Mouse (Mus musculus) midbrain, postnatal 0 days (tissue): Measurements from ENCODE around the gene Ubxn6. TPM values are rescaled to one million over a fixed set of nuclear protein-coding genes. Genes with fewer than 3 reads are reported as not detected.

Source experiments
- ATAC-seq: fragments of 200-750 bp; cut with Nextera tagmentation; 2 replicates; pipeline ENCODE4 v1.8.0; 2017; ENCODE audit warnings: moderate number of reproducible peaks, mild to moderate bottlenecking, moderate TSS enrichment, moderate library complexity; ENCODE audit not compliant: low FRiP score
- DNase-seq: peaks from one replicate; pipeline ENCODE4 v3.0.0-alpha.2; 2015; ENCODE audit warnings: low spot score
- H3K27ac ChIP-seq: fragments of 300-500 bp; sonication (generic); 2 replicates; pipeline ENCODE4 v1.5.1; 2014; ENCODE audit warnings: low read depth, mild to moderate bottlenecking, low read length, mixed read lengths
- H3K27me3 ChIP-seq: fragments of 300-500 bp; sonication (generic); 2 replicates; pipeline ENCODE4 v1.6.1; 2014; ENCODE audit warnings: low read length, control low read depth, mixed read lengths; ENCODE audit not compliant: insufficient read depth
- H3K36me3 ChIP-seq: fragments of 300-500 bp; sonication (generic); 2 replicates; pipeline ENCODE4 v1.6.1; 2014; ENCODE audit warnings: low read length, control low read depth, mixed read lengths; ENCODE audit not compliant: insufficient read depth
- H3K4me1 ChIP-seq: fragments of 300-500 bp; sonication (generic); 2 replicates; pipeline ENCODE4 v1.6.1; 2014; ENCODE audit warnings: mild to moderate bottlenecking, control low read depth, antibody characterized with exemption, low read length, mixed read lengths; ENCODE audit not compliant: insufficient read depth
- H3K4me2 ChIP-seq: fragments of 300-500 bp; sonication (generic); 2 replicates; pipeline ENCODE4 v1.6.1; 2014; ENCODE audit warnings: low read depth, mild to moderate bottlenecking, low read length, mixed read lengths; ENCODE audit not compliant: poor library complexity, severe bottlenecking
- H3K4me3 ChIP-seq: fragments of 300-500 bp; sonication (generic); 2 replicates; pipeline ENCODE4 v1.5.1; 2014; ENCODE audit warnings: low read depth, mild to moderate bottlenecking, low read length, moderate library complexity
- H3K9ac ChIP-seq: fragments of 300-500 bp; sonication (generic); replicated peaks from 2 replicates; pipeline ENCODE4 v1.6.1; 2014; ENCODE audit warnings: mild to moderate bottlenecking, low read length, moderate library complexity, mixed read lengths; ENCODE audit not compliant: poor library complexity, severe bottlenecking
- H3K9me3 ChIP-seq: fragments of 300-500 bp; sonication (generic); 2 replicates; pipeline ENCODE4 v1.6.1; 2016; ENCODE audit warnings: low read length, control low read depth
- CTCF ChIP-seq: IDR thresholded peaks from 2 replicates; pipeline ENCODE4 v1.5.1; 2016; ENCODE audit warnings: antibody characterized with exemption, mild to moderate bottlenecking
- WGBS: fragments of 180-500 bp; shearing (Covaris S2); extraction: QIAGEN DNeasy Blood & Tissue Kit; methylation state at CpG from one replicate; pipeline ENCODE4 v1.1.7; 2014; 5-methylcytosine and 5-hydroxymethylcytosine counted together
- polyA plus RNA-seq: library from polyadenylated mRNA; unstranded; fragments of >200 nt; fragmentation: Nextera tagmentation; extraction: Ambion mirVana; gene quantifications from 2 replicates; pipeline ENCODE4 v1.2.1, GENCODE M21; 2015
- total RNA-seq: library from RNA; depleted of rRNA; stranded (reverse); fragments of >200 nt; gene quantifications from 2 replicates; pipeline ENCODE4 v1.2.3, GENCODE M21; 2014

Ubxn6 gene
- total and polyA plus RNA-seq, 2 experiments from 2014 or later: 76.9 to 84.8 TPM

DNA sequence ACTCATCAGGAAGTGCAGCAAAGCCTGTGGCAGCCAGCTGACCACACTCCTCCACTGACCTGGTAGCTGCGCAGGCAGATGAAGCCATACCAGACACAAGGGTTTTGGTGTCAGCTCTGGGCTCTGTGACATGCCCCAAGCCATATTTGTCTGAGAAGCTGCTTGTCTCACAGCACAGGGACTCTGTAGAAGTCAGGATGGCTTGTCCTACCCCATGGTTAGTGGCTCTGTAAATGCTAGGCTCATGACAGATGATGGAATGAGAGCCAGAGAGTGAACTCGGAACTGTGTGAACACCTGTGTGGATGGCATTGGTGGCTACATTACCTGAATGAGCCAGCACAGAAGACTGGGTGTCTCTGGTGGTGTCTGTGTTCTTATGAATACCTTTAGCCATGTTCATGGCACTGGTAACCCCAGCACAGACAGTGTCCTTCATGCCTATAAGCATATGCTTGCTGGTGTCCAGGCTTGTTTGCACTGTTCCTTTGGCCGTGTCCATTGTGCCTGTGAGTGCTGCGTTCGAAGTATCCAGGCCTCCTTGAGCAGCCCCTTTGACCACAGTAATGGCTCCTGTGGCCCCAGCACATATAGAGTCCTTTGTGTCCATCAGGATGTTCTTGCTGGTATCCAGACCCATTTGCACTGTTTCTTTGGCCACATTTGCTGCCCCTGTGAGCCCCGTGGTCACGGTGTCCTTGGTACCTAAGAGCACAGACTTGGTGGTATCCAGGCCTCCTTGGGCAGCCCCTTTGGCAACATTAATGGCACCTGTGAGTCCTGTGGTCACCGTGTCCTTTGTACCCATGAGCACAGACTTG, 28.8 kb upstream of the Ubxn6 start:
- H3K27ac ChIP-seq: no peak overlapping the region
- no peak overlapping the region for H3K9ac ChIP-seq
- TF ChIP-seq CTCF: no peak
- no peak overlapping the region for H3K4me2 ChIP-seq
- H3K9me3 ChIP-seq: no peaks in the 10 kb centered on the region
- no peaks in the 10 kb centered on the region for H3K4me1 ChIP-seq
- no peak overlapping the region for H3K4me3 ChIP-seq
- no peak for ATAC-seq
- DNase-seq: no peak
- 95% methylated on average over 8 of the region's 8 CpGs for WGBS
- H3K36me3 ChIP-seq: peaks cover 50% of the 10 kb centered on the region
- H3K27me3 ChIP-seq: no peaks in the 10 kb centered on the region

DNA sequence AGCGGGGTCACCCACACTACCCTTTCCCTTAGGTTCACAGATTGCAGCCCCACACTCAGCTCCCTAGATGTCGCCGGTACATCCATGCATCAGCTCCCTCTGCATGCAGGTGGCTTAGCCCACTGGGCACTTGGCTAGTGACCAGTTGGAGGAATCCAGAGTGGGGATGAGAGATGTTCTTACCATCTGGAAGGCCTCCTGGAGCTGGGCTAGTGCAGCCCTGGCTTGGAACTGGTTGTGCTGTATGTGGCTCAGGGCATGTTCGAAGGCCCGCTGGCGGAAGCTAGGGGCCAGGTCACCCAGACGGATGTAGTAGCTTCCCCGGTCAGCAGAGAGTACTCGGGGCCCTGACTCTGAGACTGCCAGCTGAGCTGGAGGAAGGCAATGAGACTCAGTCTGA, 28.1 kb upstream of the Ubxn6 start:
- WGBS: 96% methylated on average over 9 of the region's 9 CpGs
- DNase-seq: no peak
- no peaks in the 10 kb centered on the region for H3K9me3 ChIP-seq
- no peaks in the 10 kb centered on the region for H3K4me1 ChIP-seq
- H3K27me3 ChIP-seq: no peaks in the 10 kb centered on the region
- ATAC-seq: no peak
- TF ChIP-seq CTCF: no peak
- H3K4me3 ChIP-seq: no peak overlapping the region
- no peak overlapping the region for H3K4me2 ChIP-seq
- H3K36me3 ChIP-seq: peaks cover 56% of the 10 kb centered on the region
- H3K27ac ChIP-seq: no peak overlapping the region
- no peak overlapping the region for H3K9ac ChIP-seq

DNA sequence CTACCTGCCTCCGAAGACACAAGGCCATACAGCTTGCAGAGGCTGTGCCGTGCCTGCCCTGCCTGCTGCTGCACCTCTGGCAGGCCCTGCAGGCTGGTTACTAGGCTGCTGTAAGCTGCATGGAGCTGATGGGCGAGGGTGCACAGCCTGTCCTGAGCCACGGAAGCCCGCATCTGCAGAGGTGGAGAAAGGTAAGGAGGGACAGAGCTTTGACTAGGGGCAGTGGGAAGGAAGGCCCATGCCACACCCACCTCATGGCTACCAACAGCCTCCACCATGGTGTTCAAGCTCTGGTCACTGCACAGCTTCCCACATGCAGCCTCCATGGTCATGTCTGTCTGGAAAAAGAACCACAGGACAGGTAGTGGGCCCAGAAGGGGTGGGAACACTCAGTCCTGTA, 27.3 kb upstream of the Ubxn6 start:
- peaks cover 62% of the 10 kb centered on the region for H3K36me3 ChIP-seq
- WGBS: 93% methylated on average over 5 of the region's 5 CpGs

GRCm38 (mm10) chr17:56100811-56101210, 26.0 kb upstream of the Ubxn6 start:
- no peak for ATAC-seq
- Histone ChIP-seq H3K4me2 (no peak overlapping the region), H3K27ac (no peak overlapping the region), H3K27me3 (no peaks in the 10 kb centered on the region), H3K9me3 (no peaks in the 10 kb centered on the region), H3K9ac (no peak overlapping the region), H3K4me1 (no peaks in the 10 kb centered on the region), H3K36me3 (peaks cover 75% of the 10 kb centered on the region), H3K4me3 (no peak overlapping the region)
- DNase-seq: no peak
- no peak for TF ChIP-seq CTCF
- WGBS: 93% methylated on average over 3 of the region's 3 CpGs

More for the DNA sequence above, 27.3 kb upstream of the Ubxn6 start:
- H3K4me2 ChIP-seq: no peak overlapping the region
- no peaks in the 10 kb centered on the region for H3K4me1 ChIP-seq
- H3K9ac ChIP-seq: no peak overlapping the region
- no peak for TF ChIP-seq CTCF
- H3K4me3 ChIP-seq: no peak overlapping the region
- DNase-seq: no peak
- ATAC-seq: no peak
- H3K9me3 ChIP-seq: no peaks in the 10 kb centered on the region
- no peaks in the 10 kb centered on the region for H3K27me3 ChIP-seq
- no peak overlapping the region for H3K27ac ChIP-seq

- peaks cover 83% of the 10 kb centered on the region for H3K36me3 ChIP-seq
- TF ChIP-seq CTCF: 0 out of 2 replicates have a peak, but pooled peaks have one; percentile 22
- 91% methylated on average over 15 of the region's 15 CpGs for WGBS
- DNase-seq (no peak), ATAC-seq (no peak)
- no peak overlapping the region for H3K4me3 ChIP-seq
- no peak overlapping the region for H3K27ac ChIP-seq
- H3K9me3 ChIP-seq: no peaks in the 10 kb centered on the region
- no peaks in the 10 kb centered on the region for H3K27me3 ChIP-seq
- H3K9ac ChIP-seq: no peak overlapping the region
- no peak overlapping the region for H3K4me2 ChIP-seq
- no peaks in the 10 kb centered on the region for H3K4me1 ChIP-seq
Measured at GRCm38 (mm10) chr17:56098711-56099572, 24.1 kb upstream of the Ubxn6 start.

DNA sequence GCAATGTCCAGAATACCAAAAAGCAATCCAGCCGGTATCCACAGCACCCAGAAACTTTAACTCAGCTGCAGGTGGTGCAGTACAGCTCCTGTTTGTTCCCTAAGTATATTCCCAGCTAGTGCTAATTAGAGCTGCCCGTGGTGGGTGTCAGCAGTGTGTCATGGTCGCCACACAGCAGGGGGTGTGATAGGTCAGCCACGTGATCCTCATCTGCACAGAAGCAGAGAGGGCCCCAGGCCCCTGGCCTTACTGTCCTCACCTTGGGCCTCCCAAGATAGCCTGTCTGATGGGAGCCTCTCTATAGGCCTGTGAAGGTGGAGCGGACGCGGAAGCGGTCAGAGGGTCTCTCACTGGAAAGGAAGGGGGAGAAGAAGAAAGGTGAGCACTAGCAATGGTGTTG, 23.4 kb upstream of the Ubxn6 start:
- DNase-seq: no peak
- Histone ChIP-seq H3K4me1 (no peaks in the 10 kb centered on the region), H3K27me3 (no peaks in the 10 kb centered on the region), H3K9me3 (no peaks in the 10 kb centered on the region), H3K27ac (no peak overlapping the region), H3K4me3 (no peak overlapping the region), H3K36me3 (peaks cover 76% of the 10 kb centered on the region), H3K9ac (no peak overlapping the region), H3K4me2 (no peak overlapping the region)
- no peak for TF ChIP-seq CTCF
- WGBS: 93% methylated on average over 8 of the region's 8 CpGs
- no peak for ATAC-seq
